ENCODE assay signal across 8 mouse cellular contexts in genomic region chr14:120388818-120389691, GRCm38 (mm10).
DNase-seq lines count a peak whose midpoint lies in the region; ATAC-seq lines count a peak whose summit lies in the region.

No protein-coding gene starts in this region.

- peak overlapping the region; percentile 20 for H3K4me3 ChIP-seq in kidney, embryonic 15.5 days (replicated peaks)
- peak overlapping the region; percentile 20 for H3K4me3 ChIP-seq in heart, embryonic 15.5 days
- H3K4me3 ChIP-seq in liver, embryonic 11.5 days (ENCODE audit: low read depth, low read length) = no peak overlapping the region

- peak overlapping the region; percentile 54 for H3K4me2 ChIP-seq in kidney, embryonic 15.5 days
- peak overlapping the region; percentile 54 for H3K4me2 ChIP-seq in heart, embryonic 15.5 days
- H3K4me2 ChIP-seq in liver, embryonic 11.5 days = peak overlapping the region; percentile 49

- peaks cover 34% of the 10 kb centered on the region for H3K36me3 ChIP-seq in kidney, embryonic 15.5 days
- peaks cover 18% of the 10 kb centered on the region for H3K36me3 ChIP-seq in heart, embryonic 15.5 days
- H3K36me3 ChIP-seq in liver, embryonic 11.5 days (ENCODE audit: control insufficient read depth, insufficient read depth, low read length) = peaks cover 9% of the 10 kb centered on the region

- peak overlapping the region; percentile 67 for H3K27ac ChIP-seq in kidney, embryonic 15.5 days
- peak overlapping the region; percentile 67 for H3K27ac ChIP-seq in heart, embryonic 15.5 days
- no peak overlapping the region for H3K27ac ChIP-seq in liver, embryonic 11.5 days (ENCODE audit: low read depth, low read length)

- H3K9ac ChIP-seq in kidney, embryonic 15.5 days = 0 out of 2 replicates have a peak overlapping the region, but pooled peaks have one; percentile 10
- H3K9ac ChIP-seq in heart, embryonic 15.5 days = peak overlapping the region; percentile 36; the same call in 1 of the 2 replicates
- no peak overlapping the region for H3K9ac ChIP-seq in liver, embryonic 11.5 days (ENCODE audit: low read depth, low read length)

- no peaks in the 10 kb centered on the region for H3K9me3 ChIP-seq in kidney, embryonic 15.5 days (replicated peaks)
- H3K9me3 ChIP-seq in heart, embryonic 15.5 days (replicated peaks) = no peaks in the 10 kb centered on the region
- peaks cover 4% of the 10 kb centered on the region; the same call in 1 of the 2 replicates for H3K9me3 ChIP-seq in liver, embryonic 11.5 days (ENCODE audit: control insufficient read depth, low read length)

- H3K4me1 ChIP-seq in kidney, embryonic 15.5 days = peaks cover 10% of the 10 kb centered on the region
- peaks cover 31% of the 10 kb centered on the region for H3K4me1 ChIP-seq in heart, embryonic 15.5 days (replicated peaks)
- peaks cover 7% of the 10 kb centered on the region for H3K4me1 ChIP-seq in liver, embryonic 11.5 days (replicated peaks; ENCODE audit: control insufficient read depth, insufficient read depth, low read length)

- 11% methylated on average over 38 of the region's 38 CpGs for WGBS in kidney, embryonic 15.5 days
- WGBS in heart, embryonic 15.5 days = 18% methylated on average over 38 of the region's 38 CpGs
- WGBS in liver, embryonic 11.5 days = 39% methylated on average over 28 of the region's 38 CpGs

- peak; percentile 73 for ATAC-seq in kidney, embryonic 15.5 days (replicated peaks; ENCODE audit: low FRiP score)
- 0 out of 2 replicates have a peak, but pooled peaks have one; percentile 38 for ATAC-seq in heart, embryonic 15.5 days (replicated peaks; ENCODE audit: insufficient number of reproducible peaks, insufficient read depth, low FRiP score, low read depth)
- ATAC-seq in liver, embryonic 11.5 days (replicated peaks; ENCODE audit: low FRiP score) = peak; percentile 63

- no peak for DNase-seq in kidney, adult 9 months
- peak; percentile 56 for DNase-seq in cerebellum, adult 8-10 months
- DNase-seq in liver, embryonic 11.5 days (ENCODE audit: low spot score) = no peak
- DNase-seq in retina, postnatal 1 day = peak; percentile 77
- no peak for DNase-seq in layer of hippocampus, adult 9-10 months (ENCODE audit: low spot score)
- no peak for DNase-seq in urinary bladder, adult 2 months (ENCODE audit: low spot score)

- no peaks in the 10 kb centered on the region for H3K27me3 ChIP-seq in kidney, embryonic 15.5 days
- H3K27me3 ChIP-seq in heart, embryonic 15.5 days = no peaks in the 10 kb centered on the region
- H3K27me3 ChIP-seq in liver, embryonic 11.5 days (replicated peaks; ENCODE audit: control insufficient read depth, insufficient read depth, low read length) = no peaks in the 10 kb centered on the region

Comparison
In these comparisons a context has a peak if more than half of its experiments do, and no peak if none do; other contexts are left out.
1. DNase-seq: peak in cerebellum, adult 8-10 months (single experiment) and retina, postnatal 1 day (single experiment); none in kidney, adult 9 months (single experiment), liver, embryonic 11.5 days (single experiment), layer of hippocampus, adult 9-10 months (single experiment) and urinary bladder, adult 2 months (single experiment).
2. Peak in every context shown above with its lines, with median percentiles within 50 percentile points of each other: ATAC-seq and H3K4me2 ChIP-seq.